Mouse (Mus musculus) erythroid progenitor cell, adult 5-6 weeks (primary cell): ENCODE measurements around the gene Chpf2. TPM values are rescaled to one million over a fixed set of nuclear protein-coding genes. Genes with fewer than 3 reads are reported as not detected.
"Not testable (repeated sequence)": the region's sequence is repeated elsewhere in the genome, so short reads cannot be mapped to it uniquely, and the experiment has no call there.

ENCODE experiments used
- ATAC-seq: replicated peaks from 2 replicates; pipeline ENCODE4 v1.8.0; 2016; ENCODE audit warnings: moderate number of reproducible peaks, mild to moderate bottlenecking, moderate TSS enrichment, inconsistent platforms; ENCODE audit not compliant: poor library complexity, low FRiP score, severe bottlenecking
- total RNA-seq, 2 experiments: library from RNA; stranded (forward) in 1 of 2; stranded (reverse) in 1 of 2; fragments of 150-400 nt in 1 of 2; fragments of 186-747, 209-891 nt in 1 of 2; gene quantifications; 2 replicates each; pipeline versions ENCODE4 v1.2.3 to v1.2.4; 2015 to 2017; ENCODE audit warnings: low replicate concordance in 2 of 2

Chpf2 gene
- total RNA-seq (2015; ENCODE audit: low replicate concordance) (5.9 and 10.5 TPM in 2 replicates), total RNA-seq (2017; ENCODE audit: low replicate concordance) (5.5 and 11.9 TPM in 2 replicates)

- ATAC-seq = peak; percentile 81
Measured at GRCm38 (mm10) chr5:24586547-24587199, at the start of gene Chpf2. Gene Chpf2, plus strand, starts transcription at chr5:24586741.

GRCm38 (mm10) chr5:24537618-24538017 lies 48.9 kb upstream of the Chpf2 start:
- no peak for ATAC-seq

GRCm38 (mm10) chr5:24539571-24540296 lies 46.8 kb upstream of the Chpf2 start:
- no peak for ATAC-seq

- no peak for ATAC-seq
Measured at GRCm38 (mm10) chr5:24540387-24541143, 46.0 kb upstream of the Chpf2 start, which contains the start of gene Asb10. Gene Asb10, minus strand, starts transcription at chr5:24540978.

GRCm38 (mm10) chr5:24541144-24541569 lies 45.4 kb upstream of the Chpf2 start:
- ATAC-seq = no peak

- no peak for ATAC-seq
Measured at GRCm38 (mm10) chr5:24542643-24543042, 43.9 kb upstream of the Chpf2 start.

- ATAC-seq = no peak
Measured at GRCm38 (mm10) chr5:24550598-24551316, 35.8 kb upstream of the Chpf2 start.

- ATAC-seq = no peak
Measured at GRCm38 (mm10) chr5:24551317-24551688, 35.2 kb upstream of the Chpf2 start.

- no peak for ATAC-seq
Measured at GRCm38 (mm10) chr5:24553621-24554244, 32.8 kb upstream of the Chpf2 start.

- not testable (repeated sequence) for ATAC-seq
Measured at GRCm38 (mm10) chr5:24555335-24555734, 31.2 kb upstream of the Chpf2 start.

- ATAC-seq = no peak
Measured at GRCm38 (mm10) chr5:24556709-24557108, 29.8 kb upstream of the Chpf2 start, which contains the start of gene 4931409K22Rik. Gene 4931409K22Rik, minus strand, starts transcription at chr5:24556809.

- ATAC-seq = no peak
Measured at GRCm38 (mm10) chr5:24575948-24576347, 10.6 kb upstream of the Chpf2 start.

GRCm38 (mm10) chr5:24576801-24577182 lies 9.7 kb upstream of the Chpf2 start:
- ATAC-seq = peak; percentile 37

- peak; percentile 97 for ATAC-seq
Measured at GRCm38 (mm10) chr5:24577183-24577929, 9.2 kb upstream of the Chpf2 start, which contains the start of gene Abcf2. Gene Abcf2, minus strand, starts transcription at chr5:24577467.

- ATAC-seq = no peak
Measured at GRCm38 (mm10) chr5:24578109-24578963, 8.2 kb upstream of the Chpf2 start.

- 0 out of 2 replicates have a peak, but pooled peaks have one; percentile 4 for ATAC-seq
Measured at GRCm38 (mm10) chr5:24586106-24586505, 435 bp upstream of the Chpf2 start.

- ATAC-seq = peak; percentile 62
Measured at GRCm38 (mm10) chr5:24587200-24587577, 648 bp downstream of the Chpf2 start.
